Mouse (Mus musculus) erythroblast, embryonic 14.5 days (primary cell): Measurements from ENCODE around the gene Galnt17.

Source experiments
- GATA1 ChIP-seq: IDR thresholded peaks from 2 replicates; pipeline ENCODE4 v1.6.1; 2012; ENCODE audit warnings: low read length, inconsistent platforms, mixed read lengths
- TAL1 ChIP-seq: IDR thresholded peaks from 3 replicates; pipeline ENCODE4 v1.6.1; 2012; ENCODE audit warnings: low read length, inconsistent platforms, mixed read lengths

DNA sequence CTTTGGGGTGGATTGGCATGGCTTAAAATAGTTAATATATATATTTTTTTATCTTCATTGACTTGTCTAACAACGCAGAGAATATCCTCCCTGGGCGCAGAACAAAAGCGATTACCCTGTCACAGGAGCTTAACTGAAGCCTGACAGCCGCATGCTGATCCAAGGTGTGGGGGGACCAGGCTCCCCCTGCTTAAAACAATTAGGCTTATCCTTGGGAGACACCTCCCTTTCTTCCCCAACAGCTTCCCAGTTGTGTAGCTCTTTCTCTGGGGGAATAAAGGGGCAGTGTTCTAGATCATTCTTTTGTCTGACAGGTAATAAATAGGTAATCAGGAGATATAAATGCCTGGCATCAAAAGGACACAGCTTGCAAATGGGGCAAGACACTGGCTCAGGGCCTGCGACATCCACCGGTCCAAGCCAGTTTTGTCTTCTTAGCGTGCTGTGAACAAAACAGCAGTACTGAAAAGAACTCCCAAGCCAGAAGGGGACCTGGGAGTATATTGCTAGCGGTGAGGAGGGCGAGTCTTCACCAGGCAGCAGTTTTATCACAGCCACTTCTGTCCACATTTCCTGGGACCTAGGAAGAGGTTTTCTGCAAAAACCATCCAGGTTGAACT, 288.8 kb downstream of the Galnt17 start:
- TF ChIP-seq GATA1 (no peak), TAL1 (no peak)
